Mouse (Mus musculus) gastrocnemius, postnatal 4 days (tissue): ENCODE data around the gene Kremen2. TPM values are rescaled to one million over a fixed set of nuclear protein-coding genes. Genes with fewer than 3 reads are reported as not detected.

Experiments
- DNase-seq, 2 experiments: peaks; one replicate each; pipeline ENCODE4 v3.0.0; 2021 to 2022; ENCODE audit warnings: low spot score in 2 of 2, mixed read lengths in 2 of 2
- total RNA-seq, 2 experiments: library from RNA; stranded (reverse); gene quantifications; 2 replicates each; pipeline ENCODE4 v1.2.3; 2021

Gene Kremen2
- total RNA-seq, 2 experiments from 2014 or later = 0.13 to 0.20 TPM

GRCm38 (mm10) chr17:23737493-23738445 is 7.9 kb downstream of the Kremen2 start:
- DNase-seq = no peak

- no peak for DNase-seq
These were observed 11.3 kb downstream of the Kremen2 start for GRCm38 (mm10) chr17:23734341-23734740.

GRCm38 (mm10) chr17:23730441-23730840 is 15.2 kb downstream of the Kremen2 start:
- no peak for DNase-seq

DNA sequence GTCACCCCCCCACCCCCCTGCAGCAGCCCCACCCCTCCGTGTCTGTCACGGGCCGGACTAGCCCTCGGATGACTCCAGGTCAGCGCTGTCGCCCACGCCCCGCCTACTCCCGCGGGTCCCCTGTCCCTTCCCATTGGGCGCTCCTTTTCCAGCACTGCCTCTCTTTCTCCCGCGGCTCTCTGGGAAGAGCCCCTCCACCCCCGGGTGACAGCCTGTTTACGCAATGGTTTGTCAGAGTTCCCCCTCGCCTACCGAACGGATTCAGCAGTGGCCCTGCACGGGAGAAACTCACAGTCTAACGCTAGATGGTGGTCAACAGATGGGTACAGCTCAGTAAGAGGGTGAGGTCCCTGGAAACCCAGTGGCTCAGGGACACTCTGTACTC is 18.9 kb downstream of the Kremen2 start:
- peak; percentile 78 to 85 for DNase-seq

GRCm38 (mm10) chr17:23725999-23726757 is 19.5 kb downstream of the Kremen2 start, which contains the start of gene Pkmyt1:
TSS of gene Pkmyt1 (plus strand) at chr17:23726336.
- peak; percentile 97 to 98 for DNase-seq

- no peak for DNase-seq
These were observed 20.2 kb downstream of the Kremen2 start for GRCm38 (mm10) chr17:23725477-23725876.

DNA sequence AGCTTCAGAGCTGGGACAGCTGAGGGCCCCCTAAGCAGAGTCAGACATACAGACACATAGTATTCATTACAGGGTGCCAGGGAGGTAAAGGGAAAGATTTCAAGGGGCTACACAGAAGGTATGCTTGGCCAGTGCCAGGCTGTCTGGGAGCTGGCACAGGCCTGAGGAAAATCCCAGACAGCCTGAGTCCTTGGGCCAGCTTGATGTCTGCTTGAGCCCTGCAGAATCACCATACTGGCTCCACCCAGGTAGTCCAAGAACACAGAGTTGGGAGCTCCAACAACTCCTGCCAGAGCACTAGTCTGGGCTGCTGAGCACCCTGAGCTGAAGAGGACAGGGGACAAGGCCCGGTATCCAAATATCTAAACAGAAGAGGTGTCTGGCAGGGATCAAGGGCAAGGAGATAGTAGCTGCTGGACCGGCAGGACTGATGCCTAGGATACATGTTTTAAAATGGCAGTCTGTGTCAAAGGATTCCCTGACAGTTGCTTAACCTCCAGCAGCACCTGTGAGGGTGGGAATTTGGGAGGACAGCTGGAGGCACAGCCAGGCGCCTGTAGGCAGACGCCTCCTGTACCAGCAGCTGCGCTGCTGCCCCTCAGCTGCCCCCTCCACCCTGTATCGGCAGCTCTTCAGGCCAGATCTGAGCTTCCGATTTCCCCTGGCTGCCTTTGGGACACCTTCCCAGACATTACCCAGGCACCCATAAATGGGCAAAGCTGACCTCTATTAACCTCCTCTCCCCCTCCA is 23.1 kb downstream of the Kremen2 start, which contains the start of gene 1520401A03Rik:
Gene 1520401A03Rik, minus strand, starts transcription at position 408 of the 750 bp plus-strand sequence.
- DNase-seq = no peak

- no peak for DNase-seq
These were observed 23.7 kb downstream of the Kremen2 start for GRCm38 (mm10) chr17:23721886-23722285.

- no peak for DNase-seq
These were observed 26.2 kb downstream of the Kremen2 start for GRCm38 (mm10) chr17:23719455-23719854.

GRCm38 (mm10) chr17:23717003-23717402 is 28.6 kb downstream of the Kremen2 start:
- DNase-seq = no peak

DNA sequence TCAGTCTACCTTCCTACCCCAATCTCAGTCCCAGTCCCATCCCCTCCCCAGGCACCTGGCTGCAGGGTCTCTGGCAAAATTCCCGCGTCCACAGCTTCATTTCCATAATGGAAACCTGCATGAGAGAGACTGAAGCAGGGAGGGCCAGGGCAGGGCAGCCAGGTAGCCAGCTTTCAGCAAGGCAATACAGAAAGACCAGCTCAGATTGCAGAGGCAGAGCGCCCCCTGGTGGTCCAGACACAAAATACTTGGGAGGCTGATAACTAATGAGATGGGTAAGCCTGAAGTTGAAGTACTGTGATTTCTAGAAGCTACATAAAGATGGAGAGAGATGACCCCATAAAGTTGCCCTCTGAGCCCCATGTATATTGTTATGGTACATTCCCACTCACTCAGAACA is 39.4 kb downstream of the Kremen2 start:
- DNase-seq = peak; percentile 64 to 73

DNA sequence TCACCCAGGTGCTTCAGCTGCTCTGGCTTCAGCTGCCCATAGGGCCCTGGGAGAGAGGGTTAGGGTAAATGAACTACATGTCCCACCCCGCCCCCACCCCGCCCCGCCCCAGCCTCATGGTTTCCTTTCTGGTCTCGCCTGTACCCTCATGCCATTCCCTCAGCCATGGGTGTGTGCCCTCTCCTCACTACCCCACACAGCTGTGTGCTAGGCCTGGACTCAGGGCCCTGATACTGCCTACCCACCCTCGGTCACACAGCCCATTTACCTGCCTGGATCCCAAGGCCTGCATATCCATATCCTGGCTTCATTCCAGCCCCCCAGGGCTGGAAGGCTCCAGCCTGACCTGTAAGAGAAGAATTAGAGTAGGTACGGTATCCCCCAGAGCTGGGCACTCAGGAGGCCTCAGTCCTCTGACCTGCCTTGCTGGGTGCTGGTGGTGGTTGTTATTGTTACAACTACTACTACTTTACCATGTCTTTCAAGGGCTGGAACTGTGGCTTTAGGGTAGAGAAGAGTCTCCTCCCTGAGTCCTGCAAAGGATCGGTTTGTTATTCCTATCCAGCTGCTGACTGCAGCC is 40.0 kb downstream of the Kremen2 start:
- DNase-seq = no peak

DNA sequence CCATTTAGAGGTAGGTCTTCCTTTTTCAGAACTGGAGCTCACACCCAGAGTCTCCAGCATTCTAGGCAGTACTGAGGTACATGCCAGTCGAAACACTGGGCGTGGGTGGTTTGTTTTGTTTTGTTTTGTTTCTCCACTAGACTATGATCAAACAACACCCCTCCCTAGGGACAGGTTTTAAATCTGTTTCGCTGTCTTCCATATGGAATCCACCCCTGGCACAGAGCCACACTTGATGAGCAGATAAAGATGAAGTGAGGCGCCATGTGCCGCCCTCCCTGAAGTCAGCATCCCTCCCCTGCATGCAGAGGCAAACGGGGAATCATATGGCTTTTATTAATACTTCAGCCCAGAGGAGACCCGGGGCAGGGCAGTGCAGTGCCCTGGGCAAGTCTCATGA is 40.9 kb downstream of the Kremen2 start:
- no peak for DNase-seq

- no peak for DNase-seq
These were observed 42.3 kb downstream of the Kremen2 start for GRCm38 (mm10) chr17:23703301-23703700.

DNA sequence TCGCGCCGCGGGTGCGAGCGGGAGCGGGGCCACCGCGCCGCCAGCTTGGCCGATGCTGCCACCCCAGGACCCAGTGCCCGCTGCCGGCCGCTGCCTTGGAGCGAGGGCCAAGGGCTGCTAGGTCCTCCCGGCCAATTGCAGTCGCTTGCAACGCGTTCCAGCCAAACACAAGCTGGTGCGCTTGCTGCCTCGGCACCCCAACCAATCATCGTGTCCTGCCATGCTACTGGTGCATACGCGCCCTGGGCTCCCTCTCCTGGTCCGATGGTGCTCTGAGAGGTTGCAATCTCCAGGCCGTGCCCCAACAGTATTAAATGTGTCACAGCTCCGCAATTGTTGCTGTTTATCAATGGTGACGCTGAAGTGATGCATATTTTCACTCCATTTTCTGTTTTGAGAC is 45.6 kb downstream of the Kremen2 start:
- peak; percentile 75 to 88 for DNase-seq

DNA sequence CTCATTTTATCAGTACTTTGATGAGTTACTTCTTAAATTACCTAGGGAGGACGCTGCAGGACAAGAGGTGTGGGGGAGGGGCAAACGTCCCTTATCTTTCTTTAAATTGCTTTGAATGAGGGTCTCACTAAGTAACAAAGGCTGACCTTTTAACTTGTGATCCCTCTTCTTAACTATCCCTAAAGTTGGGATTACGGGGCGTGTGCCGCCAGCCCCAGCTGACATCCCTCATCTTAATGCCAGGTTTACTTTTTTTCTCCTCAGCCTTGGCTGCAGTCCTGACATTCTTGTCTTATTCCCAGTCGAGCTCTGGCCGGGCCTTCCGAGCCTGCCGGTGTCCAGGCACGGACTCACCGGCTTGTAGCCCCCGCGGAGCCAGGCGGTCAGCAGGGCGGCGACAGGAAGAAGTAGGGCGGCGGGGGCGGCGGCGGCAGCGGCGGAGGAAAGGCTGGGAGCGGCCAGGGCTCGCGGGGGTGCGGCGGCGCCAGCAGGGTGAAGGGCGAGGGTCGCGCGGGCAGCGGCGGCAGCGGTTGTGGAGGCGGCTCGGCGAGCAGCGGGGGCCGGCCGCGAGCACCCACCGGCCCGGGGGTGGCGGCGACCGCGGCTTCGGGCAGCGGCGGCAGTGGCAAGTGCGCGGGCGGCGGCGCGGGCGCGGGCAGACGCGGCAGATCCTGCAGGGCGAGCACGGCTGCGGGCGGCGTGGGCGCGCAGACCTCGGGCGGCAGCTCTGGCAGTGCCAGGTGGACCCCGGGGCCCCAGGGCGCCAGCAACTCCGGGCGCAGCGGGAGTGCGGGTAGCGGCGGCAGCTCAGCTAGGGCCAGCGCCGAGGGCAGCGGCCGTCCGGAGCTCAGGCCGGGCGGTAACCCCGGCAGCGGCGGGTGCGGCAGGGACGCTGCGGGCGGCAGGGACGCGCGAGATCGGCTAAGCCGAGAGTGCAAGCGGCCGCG is 46.2 kb downstream of the Kremen2 start:
- peak in 1 of 2 experiments; percentile 41 for DNase-seq

DNA sequence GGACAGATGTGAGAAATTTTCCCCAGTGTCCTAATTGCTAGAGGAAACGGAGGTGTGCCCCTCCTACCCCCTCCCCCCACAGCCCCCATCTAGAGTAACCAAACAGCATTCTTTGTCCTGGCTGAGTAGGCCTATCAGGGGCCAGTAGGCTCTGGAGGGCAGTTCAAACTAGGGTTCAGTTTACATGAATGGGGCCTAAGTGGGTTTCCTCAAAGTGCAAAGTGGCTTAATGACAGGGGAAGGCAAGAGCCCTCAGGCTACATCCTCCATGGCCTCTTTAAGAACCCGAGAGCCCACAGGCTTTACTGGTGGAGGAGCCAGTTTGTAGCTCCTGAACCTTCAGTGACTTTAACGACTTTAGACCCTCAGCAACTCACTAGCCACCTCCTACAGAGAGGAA is 49.8 kb downstream of the Kremen2 start:
- no peak for DNase-seq

DNA sequence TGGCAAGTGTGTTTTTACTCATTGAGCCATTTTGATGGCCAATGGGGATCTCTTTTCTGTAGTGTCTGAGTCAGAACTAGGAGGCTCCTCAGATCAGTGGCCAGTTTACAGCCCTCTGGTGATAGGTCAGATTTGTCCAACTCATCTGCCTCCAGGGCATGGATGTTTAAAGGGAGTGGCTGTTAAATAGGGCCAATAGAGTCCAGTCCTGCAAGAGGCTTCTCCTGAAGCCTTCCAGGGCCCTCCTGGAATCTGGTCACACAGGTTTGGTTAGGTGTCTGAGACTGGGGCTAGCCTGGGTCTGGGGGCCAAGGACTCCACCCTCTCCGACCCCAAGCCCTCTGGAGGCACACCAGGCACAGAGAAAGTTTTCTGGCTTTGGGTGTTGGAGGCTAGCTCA is 51.1 kb downstream of the Kremen2 start:
- DNase-seq = no peak
